Mouse (Mus musculus) cerebellum, adult 2 months (tissue): ENCODE measurements around the gene Ache. TPM values are rescaled to one million over a fixed set of nuclear protein-coding genes. Genes with fewer than 3 reads are reported as not detected.

Source experiments
- DNase-seq, 2 experiments: peaks; one replicate each; pipeline ENCODE4 v3.0.0; 2021
- H3K27ac ChIP-seq: fragments of 200-500 bp; 2 replicates; pipeline ENCODE4 v1.5.1; 2012; ENCODE audit warnings: low read length, control low read depth, inconsistent platforms; ENCODE audit not compliant: insufficient read depth
- H3K27me3 ChIP-seq: fragments of 200-500 bp; 2 replicates; pipeline ENCODE4 v1.6.1; 2012; ENCODE audit warnings: inconsistent platforms, mild to moderate bottlenecking, low read length, moderate library complexity; ENCODE audit not compliant: control insufficient read depth, insufficient read depth
- H3K4me1 ChIP-seq: fragments of 200-500 bp; 2 replicates; pipeline ENCODE4 v1.6.1; 2011; ENCODE audit warnings: low read length; ENCODE audit not compliant: control insufficient read depth, insufficient read depth
- H3K4me3 ChIP-seq: fragments of 200-500 bp; replicated peaks from 2 replicates; pipeline ENCODE3; 2011; ENCODE audit warnings: mild to moderate bottlenecking, low read depth, low read length, control low read depth; ENCODE audit not compliant: insufficient read depth
- CTCF ChIP-seq: fragments of 200-500 bp; IDR thresholded peaks from 2 replicates; pipeline ENCODE4 v1.5.1; 2011; ENCODE audit warnings: low read depth, mild to moderate bottlenecking, control low read depth, low read length, moderate library complexity, borderline replicate concordance; ENCODE audit not compliant: insufficient read depth
- POLR2A ChIP-seq: fragments of 200-500 bp; IDR thresholded peaks from 2 replicates; pipeline ENCODE4 v1.6.1; 2011; ENCODE audit warnings: low read length, control low read depth, borderline replicate concordance; ENCODE audit not compliant: insufficient read depth
- WGBS: fragments of 180-500 bp; shearing (Covaris S2); methylation state at CpG from one replicate; pipeline ENCODE4 v1.1.7; 2018; 5-methylcytosine and 5-hydroxymethylcytosine counted together
- polyA plus RNA-seq: library from polyadenylated mRNA; depleted of rRNA; stranded (reverse); fragments of >200 nt; gene quantifications from 2 replicates; pipeline ENCODE4 v1.2.3, GENCODE M21; 2012

The Ache gene
- polyA plus RNA-seq, 1 experiment: 165 TPM

- H3K4me1 ChIP-seq: no peaks in the 10 kb centered on the region
- TF ChIP-seq POLR2A (no peak), CTCF (no peak)
- no peaks in the 10 kb centered on the region for H3K27me3 ChIP-seq
- no peak overlapping the region for H3K4me3 ChIP-seq
- 79% methylated on average over 7 of the region's 7 CpGs for WGBS
- no peak for DNase-seq
- H3K27ac ChIP-seq: no peak overlapping the region
Observed at GRCm38 (mm10) chr5:137299240-137299639, 11.9 kb downstream of the Ache start.

GRCm38 (mm10) chr5:137301253-137301652, 13.9 kb downstream of the Ache start:
- H3K27ac ChIP-seq: no peak overlapping the region
- H3K4me1 ChIP-seq: peaks cover 3% of the 10 kb centered on the region; the same call in 1 of the 2 replicates
- DNase-seq: no peak
- no peak for TF ChIP-seq POLR2A
- no peak for TF ChIP-seq CTCF
- WGBS: 25% methylated on average over 21 of the region's 21 CpGs
- H3K27me3 ChIP-seq: no peaks in the 10 kb centered on the region
- no peak overlapping the region for H3K4me3 ChIP-seq

GRCm38 (mm10) chr5:137303609-137304008, 16.3 kb downstream of the Ache start:
- 88% methylated on average over 4 of the region's 4 CpGs for WGBS
- DNase-seq: no peak
- Histone ChIP-seq H3K27me3 (no peaks in the 10 kb centered on the region), H3K4me3 (no peak overlapping the region), H3K4me1 (peaks cover 3% of the 10 kb centered on the region; the same call in 1 of the 2 replicates), H3K27ac (no peak overlapping the region)
- TF ChIP-seq CTCF (no peak), POLR2A (no peak)

GRCm38 (mm10) chr5:137304165-137304564, 16.8 kb downstream of the Ache start:
- Histone ChIP-seq H3K27me3 (no peaks in the 10 kb centered on the region), H3K4me3 (no peak overlapping the region), H3K27ac (no peak overlapping the region), H3K4me1 (peaks cover 3% of the 10 kb centered on the region; the same call in 1 of the 2 replicates)
- WGBS: 60% methylated on average over 3 of the region's 3 CpGs
- no peak for DNase-seq
- no peak for TF ChIP-seq POLR2A
- TF ChIP-seq CTCF: no peak

- Histone ChIP-seq H3K27ac (no peak overlapping the region), H3K27me3 (no peaks in the 10 kb centered on the region), H3K4me1 (peaks cover 3% of the 10 kb centered on the region; the same call in 1 of the 2 replicates), H3K4me3 (no peak overlapping the region)
- TF ChIP-seq POLR2A: no peak
- TF ChIP-seq CTCF: no peak
- 25% methylated on average over 4 of the region's 4 CpGs for whole genome bisulfite sequencing
- no peak for DNase-seq
Observed at GRCm38 (mm10) chr5:137304816-137305215, 17.5 kb downstream of the Ache start.

- Histone ChIP-seq H3K4me1 (peaks cover 3% of the 10 kb centered on the region; the same call in 1 of the 2 replicates), H3K27ac (no peak overlapping the region), H3K27me3 (no peaks in the 10 kb centered on the region), H3K4me3 (no peak overlapping the region)
- WGBS: 43% methylated on average over 3 of the region's 3 CpGs
- DNase-seq: no peak
- TF ChIP-seq POLR2A (no peak), CTCF (no peak)
Observed at GRCm38 (mm10) chr5:137305822-137306221, 18.5 kb downstream of the Ache start.

- no peaks in the 10 kb centered on the region for H3K27me3 ChIP-seq
- peak overlapping the region; percentile 95 for H3K4me3 ChIP-seq
- DNase-seq: no peak
- 7% methylated on average over 12 of the region's 12 CpGs for WGBS
- H3K4me1 ChIP-seq: peaks cover 3% of the 10 kb centered on the region; the same call in 1 of the 2 replicates
- peak overlapping the region; percentile 74; the same call in 1 of the 2 replicates for H3K27ac ChIP-seq
- TF ChIP-seq CTCF: no peak
- no peak for TF ChIP-seq POLR2A
Observed at GRCm38 (mm10) chr5:137306439-137307005, 19.2 kb downstream of the Ache start.

GRCm38 (mm10) chr5:137307071-137307912, 20.0 kb downstream of the Ache start, which contains the start of gene Srrt:
Gene Srrt, minus strand, starts transcription at chr5:137307674.
- no peak for TF ChIP-seq CTCF
- peak; percentile 82; the same call in 1 of the 2 replicates for TF ChIP-seq POLR2A
- Histone ChIP-seq H3K27me3 (no peaks in the 10 kb centered on the region), H3K4me1 (peaks cover 3% of the 10 kb centered on the region; the same call in 1 of the 2 replicates), H3K27ac (peak within 1 kb of the TSS; percentile 75), H3K4me3 (peak within 1 kb of the TSS; percentile 95)
- peak; percentile 90 to 93 for DNase-seq
- 1% methylated on average over 71 of the region's 72 CpGs for WGBS
